Mouse (Mus musculus) heart, adult 2 months (tissue): ENCODE data around the gene Ncaph2. TPM values are rescaled to one million over a fixed set of nuclear protein-coding genes. Genes with fewer than 3 reads are reported as not detected.
A peak's percentile ranks its signal among the peaks of the same experiment; 100 is the strongest.

Source experiments
- DNase-seq, 2 experiments: peaks; one replicate each; pipeline ENCODE4 v3.0.0; 2021
- H3K27ac ChIP-seq: fragments of 200-600 bp; 2 replicates; pipeline ENCODE4 v1.8.1; 2022
- H3K27me3 ChIP-seq: fragments of 200-500 bp; 2 replicates; pipeline ENCODE4 v1.6.1; 2012; ENCODE audit warnings: mild to moderate bottlenecking, low read length, inconsistent platforms, mixed read lengths; ENCODE audit not compliant: control insufficient read depth, insufficient read depth
- H3K36me3 ChIP-seq: fragments of 200-500 bp; 2 replicates; pipeline ENCODE4 v1.6.1; 2012; ENCODE audit warnings: low read length, inconsistent platforms; ENCODE audit not compliant: control insufficient read depth, insufficient read depth
- H3K4me1 ChIP-seq: fragments of 200-500 bp; 2 replicates; pipeline ENCODE4 v1.6.1; 2011; ENCODE audit warnings: low read length; ENCODE audit not compliant: control insufficient read depth, insufficient read depth
- H3K4me3 ChIP-seq: fragments of 200-600 bp; 2 replicates; pipeline ENCODE4 v1.8.1; 2022
- H3K79me2 ChIP-seq: fragments of 200-500 bp; replicated peaks from 2 replicates; pipeline ENCODE4 v1.6.1; 2012; ENCODE audit warnings: mild to moderate bottlenecking, inconsistent platforms, low read length, moderate library complexity, mixed read lengths; ENCODE audit not compliant: control insufficient read depth, insufficient read depth
- H3K9ac ChIP-seq: fragments of 200-500 bp; 2 replicates; pipeline ENCODE4 v1.6.1; 2012; ENCODE audit warnings: low read depth, mild to moderate bottlenecking, control low read depth, inconsistent platforms, low read length, mixed read lengths
- CTCF ChIP-seq: fragments of 200-600 bp; IDR thresholded peaks from 2 replicates; pipeline ENCODE4 v1.8.1; 2022; ENCODE audit warnings: antibody characterized with exemption, mild to moderate bottlenecking, moderate library complexity
- EP300 ChIP-seq: fragments of 200-500 bp; IDR thresholded peaks from 2 replicates; pipeline ENCODE4 v1.6.1; 2011; ENCODE audit warnings: low read depth, low read length, control low read depth; ENCODE audit not compliant: insufficient read depth
- POLR2A ChIP-seq: fragments of 200-500 bp; IDR thresholded peaks from 2 replicates; pipeline ENCODE4 v1.6.1; 2011; ENCODE audit warnings: mild to moderate bottlenecking, low read depth, low read length, control low read depth; ENCODE audit not compliant: insufficient read depth
- WGBS: fragments of 180-500 bp; shearing (Covaris S2); methylation state at CpG from one replicate; pipeline ENCODE4 v1.1.7; 2018; 5-methylcytosine and 5-hydroxymethylcytosine counted together
- intact Hi-C: fragments of 180-260 bp; cut with DNase I; formaldehyde crosslinking; loops from one replicate; pipeline ENCODE4 v1.15.1; 2025
- polyA plus RNA-seq: library from polyadenylated mRNA; depleted of rRNA; stranded (reverse); fragments of >200 nt; gene quantifications from 2 replicates; pipeline ENCODE4 v1.2.3, GENCODE M21; 2012
- total RNA-seq, 2 experiments: library from RNA; stranded (reverse); gene quantifications; 2 replicates each; pipeline ENCODE4 v1.2.3; 2021

Ncaph2 gene
- total and polyA plus RNA-seq, 3 experiments: 49.3 to 69.9 (median 55.7) TPM

DNA sequence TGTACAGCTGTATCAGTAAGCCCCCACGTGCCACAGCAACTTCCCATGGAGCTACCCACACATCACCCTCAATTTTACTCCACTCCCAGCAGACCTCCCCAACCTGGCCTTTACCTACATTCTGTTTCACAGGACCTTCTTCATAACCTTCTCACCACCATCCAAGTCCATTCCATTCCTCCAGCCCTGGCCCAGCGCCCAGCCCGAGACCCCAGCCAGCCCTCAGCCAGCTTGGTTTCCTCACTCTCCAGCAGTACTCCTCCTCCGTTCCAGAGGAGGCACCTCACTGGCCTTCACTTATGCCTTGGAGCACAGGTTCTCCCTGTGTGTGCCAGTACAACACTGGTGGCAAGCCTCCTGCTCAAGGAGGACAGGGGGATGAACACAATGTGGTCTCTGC lies 42.2 kb upstream of the Ncaph2 start:
- no peak overlapping the region for H3K4me3 ChIP-seq
- H3K27me3 ChIP-seq: no peaks in the 10 kb centered on the region
- no peaks in the 10 kb centered on the region for H3K36me3 ChIP-seq
- no peak overlapping the region for H3K9ac ChIP-seq
- intact Hi-C loops: no loop called here
- DNase-seq: no peak
- peaks cover 26% of the 10 kb centered on the region for H3K4me1 ChIP-seq
- WGBS: 61% methylated on average over 4 of the region's 4 CpGs
- no peak for TF ChIP-seq CTCF
- TF ChIP-seq POLR2A: no peak
- TF ChIP-seq EP300: no peak
- peaks cover 19% of the 10 kb centered on the region for H3K79me2 ChIP-seq
- no peak overlapping the region for H3K27ac ChIP-seq

GRCm38 (mm10) chr15:89314107-89314506 lies 41.4 kb upstream of the Ncaph2 start:
- TF ChIP-seq POLR2A (no peak), EP300 (no peak), CTCF (no peak)
- intact Hi-C loops: loop anchor here (2.0 kb wide), 1 partner anchor 41 kb away; the partner anchor contains the start of genes Lmf2 and Ncaph2
- no peaks in the 10 kb centered on the region for H3K27me3 ChIP-seq
- H3K36me3 ChIP-seq: no peaks in the 10 kb centered on the region
- 24% methylated on average over 3 of the region's 3 CpGs for WGBS
- H3K4me1 ChIP-seq: peaks cover 22% of the 10 kb centered on the region
- peak overlapping the region; percentile 71 for H3K4me3 ChIP-seq
- H3K79me2 ChIP-seq: peaks cover 19% of the 10 kb centered on the region
- no peak overlapping the region; the same call in 1 of the 2 replicates for H3K27ac ChIP-seq
- H3K9ac ChIP-seq: peak overlapping the region; percentile 87
- no peak for DNase-seq

GRCm38 (mm10) chr15:89314511-89315189 lies 40.9 kb upstream of the Ncaph2 start:
- TF ChIP-seq CTCF: no peak
- no peak for TF ChIP-seq POLR2A
- TF ChIP-seq EP300: no peak
- WGBS: 1% methylated on average over 58 of the region's 58 CpGs
- Histone ChIP-seq H3K27me3 (no peaks in the 10 kb centered on the region), H3K27ac (peak overlapping the region; percentile 78), H3K79me2 (peaks cover 19% of the 10 kb centered on the region), H3K4me3 (peak overlapping the region; percentile 71), H3K9ac (peak overlapping the region; percentile 87), H3K4me1 (peaks cover 22% of the 10 kb centered on the region), H3K36me3 (no peaks in the 10 kb centered on the region)
- peak; percentile 30 to 39 for DNase-seq
- intact Hi-C loops: loop anchor here (2.0 to 5.0 kb wide), 2 partner anchors 40 to 102 kb away; partner anchors contain the start of genes Lmf2, Ncaph2 and Ppp6r2

DNA sequence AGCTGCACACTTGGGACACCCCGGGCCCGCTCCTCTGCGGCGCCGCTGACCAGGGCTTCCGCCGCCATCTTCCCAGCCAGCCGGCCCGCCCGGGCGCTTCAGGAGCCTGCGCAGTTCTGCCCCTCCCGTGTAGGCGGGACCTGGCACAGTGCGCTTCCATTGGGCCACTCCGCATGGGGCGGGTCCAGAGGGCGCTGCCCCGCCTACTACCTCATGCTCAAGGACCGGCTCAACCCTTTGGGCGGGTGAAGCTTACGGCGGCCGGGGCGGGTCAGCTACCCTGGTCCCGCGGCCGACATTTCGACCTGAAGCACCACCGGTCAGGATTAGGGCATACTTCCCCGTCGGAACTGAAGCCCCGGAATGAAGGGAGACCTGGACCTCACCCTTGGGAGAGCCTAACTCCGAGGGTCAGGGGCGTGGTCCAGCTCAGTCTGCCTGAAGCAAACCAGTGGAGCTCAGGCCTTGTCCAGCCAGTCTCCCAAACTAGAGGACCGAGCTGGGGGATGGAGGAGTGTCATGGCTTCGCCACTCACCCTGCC lies 40.3 kb upstream of the Ncaph2 start, which contains the start of gene Sbf1:
Gene Sbf1, minus strand, starts transcription at position 122 of the 542 bp plus-strand sequence.
- peak; percentile 98 to 100 for DNase-seq
- Histone ChIP-seq H3K4me3 (peak within 1 kb of the TSS; percentile 71), H3K27ac (peak within 1 kb of the TSS; percentile 87), H3K36me3 (no peaks in the 10 kb centered on the region), H3K9ac (peak within 1 kb of the TSS; percentile 87), H3K4me1 (peaks cover 21% of the 10 kb centered on the region), H3K79me2 (peaks cover 19% of the 10 kb centered on the region), H3K27me3 (no peaks in the 10 kb centered on the region)
- intact Hi-C loops: loop anchor here (2.0 to 5.0 kb wide), 2 partner anchors 40 to 103 kb away; partner anchors contain the start of genes Lmf2, Ncaph2 and Ppp6r2
- TF ChIP-seq EP300 (peak; percentile 58; the same call in 1 of the 2 replicates), CTCF (no peak), POLR2A (peak; percentile 74; the same call in 1 of the 2 replicates)
- 2% methylated on average over 37 of the region's 37 CpGs for WGBS

- WGBS: 77% methylated on average over 11 of the region's 11 CpGs
- Histone ChIP-seq H3K27me3 (no peaks in the 10 kb centered on the region; the same call in 1 of the 2 replicates), H3K36me3 (no peaks in the 10 kb centered on the region), H3K27ac (no peak overlapping the region), H3K4me3 (no peak overlapping the region), H3K9ac (no peak overlapping the region), H3K4me1 (peaks cover 17% of the 10 kb centered on the region), H3K79me2 (peaks cover 19% of the 10 kb centered on the region)
- intact Hi-C loops: loop anchor here (5.0 kb wide), 1 partner anchor 104 kb away; the partner anchor contains the start of gene Ppp6r2
- TF ChIP-seq CTCF (peak; percentile 56), EP300 (no peak), POLR2A (no peak)
- no peak for DNase-seq
Measured at GRCm38 (mm10) chr15:89316146-89316545, 39.4 kb upstream of the Ncaph2 start.
